Mouse (Mus musculus) left cerebral cortex, postnatal 4 days (tissue): Measurements from ENCODE around the gene Tuba3b. TPM values are rescaled to one million over a fixed set of nuclear protein-coding genes. Genes with fewer than 3 reads are reported as not detected.

Experiments
- DNase-seq: peaks from one replicate; pipeline ENCODE4 v3.0.0-alpha.2; 2022
- intact Hi-C: fragments of 180-260 bp; cut with DNase I; formaldehyde crosslinking; loops from one replicate; pipeline ENCODE4 v1.15.1; 2025
- total RNA-seq, 2 experiments: library from RNA; stranded (reverse); gene quantifications; 2 replicates each; pipeline ENCODE4 v1.2.3; 2021

Tuba3b gene
- total RNA-seq, 2 experiments from 2014 or later = not detected

- peak; percentile 33 for DNase-seq
- intact Hi-C loops = no loop called here
Measured at GRCm38 (mm10) chr6:145659116-145659515, 43.6 kb downstream of the Tuba3b start.

GRCm38 (mm10) chr6:145660943-145661342, 45.4 kb downstream of the Tuba3b start:
- no peak for DNase-seq
- intact Hi-C loops = no loop called here

GRCm38 (mm10) chr6:145664208-145664607, 48.7 kb downstream of the Tuba3b start:
- DNase-seq = no peak
- intact Hi-C loops = no loop called here

GRCm38 (mm10) chr6:145665751-145666150, 50.2 kb downstream of the Tuba3b start:
- intact Hi-C loops = no loop called here
- no peak for DNase-seq

GRCm38 (mm10) chr6:145667654-145668053, 52.1 kb downstream of the Tuba3b start:
- DNase-seq = no peak
- intact Hi-C loops = no loop called here

- intact Hi-C loops = no loop called here
- peak; percentile 55 for DNase-seq
Measured at GRCm38 (mm10) chr6:145669596-145670071, 54.1 kb downstream of the Tuba3b start.

Other genes starting within 250 kb of the Tuba3b start
- gene Lmntd1, start 1.4 kb upstream of the Tuba3b start, total RNA-seq = 1 to 10 TPM; 1.9 to 2.1 TPM
- gene Rassf8, start 131.0 kb downstream of the Tuba3b start, total RNA-seq = 10 to 100 TPM; 14.9 to 18.7 TPM
- gene Bhlhe41, start 249.8 kb downstream of the Tuba3b start, total RNA-seq = 1 to 10 TPM; 5.2 to 6.0 TPM